Mouse (Mus musculus) CH12.LX (cell line): ENCODE measurements around the gene Trip12. TPM values are rescaled to one million over a fixed set of nuclear protein-coding genes. Genes with fewer than 3 reads are reported as not detected.

Experiments used
- DNase-seq: peaks from one replicate; pipeline ENCODE4 v3.0.0-alpha.2; 2013; ENCODE audit errors: extremely low read depth
- H3K27ac ChIP-seq: 2 replicates; pipeline ENCODE4 v1.5.1; 2012; ENCODE audit warnings: low read depth, mild to moderate bottlenecking, control low read depth, moderate library complexity; ENCODE audit not compliant: insufficient read depth
- H3K27me3 ChIP-seq: replicated peaks from 2 replicates; pipeline ENCODE3; 2012; ENCODE audit warnings: inconsistent platforms
- H3K36me3 ChIP-seq, 2 experiments: replicated peaks in 1 of 2; 2 replicates each; pipeline versions ENCODE3 to v1.6.1; 2012; ENCODE audit warnings: inconsistent platforms in 1 of 2, low read length in 1 of 2, mild to moderate bottlenecking in 1 of 2, mixed read lengths in 1 of 2, moderate library complexity in 1 of 2; ENCODE audit not compliant: control insufficient read depth in 1 of 2, insufficient read depth in 1 of 2
- H3K4me1 ChIP-seq, 2 experiments: 2 replicates each; pipeline ENCODE4 v1.6.1; 2012; ENCODE audit warnings: inconsistent platforms in 1 of 2, moderate library complexity in 1 of 2; ENCODE audit not compliant: insufficient read depth in 2 of 2, control insufficient read depth in 1 of 2
- H3K4me2 ChIP-seq: 2 replicates; pipeline ENCODE4 v1.6.1; 2012; ENCODE audit warnings: low read depth, mild to moderate bottlenecking, control low read depth; ENCODE audit not compliant: poor library complexity, insufficient read depth, severe bottlenecking
- H3K4me3 ChIP-seq, 3 experiments: fragments of 150-350 bp in 1 of 3; sonication (generic) in 1 of 3; replicated peaks in 1 of 3; 2 replicates each; pipeline versions ENCODE3 to v1.5.1; 2011 to 2012; ENCODE audit warnings: low read depth in 2 of 3, low read length in 2 of 3, mild to moderate bottlenecking in 2 of 3, moderate library complexity in 2 of 3, control low read depth in 1 of 3, improper control_type of control experiment in 1 of 3, inconsistent platforms in 1 of 3, mixed read lengths in 1 of 3; ENCODE audit not compliant: poor library complexity in 1 of 3
- H3K79me2 ChIP-seq: replicated peaks from 2 replicates; pipeline ENCODE4 v1.6.1; 2012; ENCODE audit warnings: mild to moderate bottlenecking, moderate library complexity; ENCODE audit not compliant: control insufficient read depth, poor library complexity, insufficient read depth, severe bottlenecking; ENCODE audit errors: extremely low read depth
- H3K9ac ChIP-seq: 2 replicates; pipeline ENCODE4 v1.6.1; 2012; ENCODE audit warnings: low read depth, mild to moderate bottlenecking, control low read depth, moderate library complexity; ENCODE audit not compliant: insufficient read depth
- H3K9me3 ChIP-seq: replicated peaks from 2 replicates; pipeline ENCODE3; 2012; ENCODE audit warnings: low read length, inconsistent platforms, mixed read lengths
- BHLHE40 ChIP-seq: IDR thresholded peaks from 2 replicates; pipeline ENCODE4 v1.6.1; 2011; ENCODE audit warnings: mild to moderate bottlenecking, low read depth, low read length, improper control_type of control experiment
- CTCF ChIP-seq, 2 experiments: IDR thresholded peaks in 1 of 2; conservative IDR thresholded peaks in 1 of 2; 2 replicates each; pipeline ENCODE4 v1.5.1; 2011 to 2012; ENCODE audit warnings: low read depth in 2 of 2, low read length in 2 of 2, improper control_type of control experiment in 1 of 2, inconsistent platforms in 1 of 2, mild to moderate bottlenecking in 1 of 2, moderate library complexity in 1 of 2
- E2F4 ChIP-seq: IDR thresholded peaks from 2 replicates; pipeline ENCODE4 v1.6.1; 2011; ENCODE audit warnings: low read depth, low read length, improper control_type of control experiment; ENCODE audit not compliant: insufficient replicate concordance
- ELF1 ChIP-seq: IDR thresholded peaks from 2 replicates; pipeline ENCODE4 v1.6.1; 2014; ENCODE audit warnings: low read depth, mild to moderate bottlenecking, inconsistent platforms, low read length, improper control_type of control experiment
- EP300 ChIP-seq: IDR thresholded peaks from 2 replicates; pipeline ENCODE4 v1.6.1; 2011; ENCODE audit warnings: low read length, improper control_type of control experiment
- ETS1 ChIP-seq: conservative IDR thresholded peaks from 2 replicates; pipeline ENCODE4 v1.6.1; 2012; ENCODE audit warnings: low read depth, mild to moderate bottlenecking, inconsistent platforms, low read length, improper control_type of control experiment, moderate library complexity
- GABPA ChIP-seq: IDR thresholded peaks from 2 replicates; pipeline ENCODE4 v1.6.1; 2012; ENCODE audit warnings: low read depth, low read length, improper control_type of control experiment, inconsistent platforms; ENCODE audit not compliant: insufficient replicate concordance
- IRF4 ChIP-seq: IDR thresholded peaks from 2 replicates; pipeline ENCODE4 v1.6.1; 2014; ENCODE audit warnings: low read depth, mild to moderate bottlenecking, inconsistent platforms, low read length, improper control_type of control experiment
- JUN ChIP-seq: IDR thresholded peaks from 2 replicates; pipeline ENCODE4 v1.6.1; 2011; ENCODE audit warnings: low read depth, mild to moderate bottlenecking, low read length, improper control_type of control experiment, moderate library complexity; ENCODE audit not compliant: insufficient read depth
- JUND ChIP-seq: conservative IDR thresholded peaks from 2 replicates; pipeline ENCODE4 v1.6.1; 2011; ENCODE audit warnings: low read depth, low read length, improper control_type of control experiment
- MAX ChIP-seq: IDR thresholded peaks from 2 replicates; pipeline ENCODE4 v1.6.1; 2011; ENCODE audit warnings: low read length, improper control_type of control experiment
- MAZ ChIP-seq: IDR thresholded peaks from 2 replicates; pipeline ENCODE4 v1.6.1; 2012; ENCODE audit warnings: low read depth, mild to moderate bottlenecking, inconsistent platforms, low read length, improper control_type of control experiment, moderate library complexity
- MEF2A ChIP-seq: IDR thresholded peaks from 2 replicates; pipeline ENCODE4 v1.6.1; 2014; ENCODE audit warnings: low read depth, mild to moderate bottlenecking, inconsistent platforms, low read length, improper control_type of control experiment, borderline replicate concordance
- MXI1 ChIP-seq: IDR thresholded peaks from 2 replicates; pipeline ENCODE4 v1.6.1; 2011; ENCODE audit warnings: mild to moderate bottlenecking, low read depth, low read length, improper control_type of control experiment
- MYC ChIP-seq: IDR thresholded peaks from 2 replicates; pipeline ENCODE4 v1.6.1; 2011; ENCODE audit warnings: low read depth, mild to moderate bottlenecking, improper control_type of control experiment, low read length
- NELFE ChIP-seq: IDR thresholded peaks from 2 replicates; pipeline ENCODE4 v1.6.1; 2011; ENCODE audit warnings: low read depth, low read length, improper control_type of control experiment
- PAX5 ChIP-seq: IDR thresholded peaks from 2 replicates; pipeline ENCODE4 v1.6.1; 2012; ENCODE audit warnings: low read length, inconsistent platforms, mixed read lengths
- POLR2A ChIP-seq: IDR thresholded peaks from 2 replicates; pipeline ENCODE4 v1.6.1; 2011; ENCODE audit warnings: low read depth, mild to moderate bottlenecking, improper control_type of control experiment, low read length
- RAD21 ChIP-seq: IDR thresholded peaks from 2 replicates; pipeline ENCODE4 v1.6.1; 2011; ENCODE audit warnings: low read depth, mild to moderate bottlenecking, low read length, improper control_type of control experiment, moderate library complexity
- RCOR1 ChIP-seq: conservative IDR thresholded peaks from 2 replicates; pipeline ENCODE4 v1.6.1; 2012; ENCODE audit warnings: low read depth, mild to moderate bottlenecking, inconsistent platforms, low read length, improper control_type of control experiment
- SIN3A ChIP-seq: IDR thresholded peaks from 2 replicates; pipeline ENCODE4 v1.6.1; 2012; ENCODE audit warnings: low read length, improper control_type of control experiment, inconsistent platforms
- SMC3 ChIP-seq: IDR thresholded peaks from 2 replicates; pipeline ENCODE4 v1.6.1; 2011; ENCODE audit warnings: low read depth, low read length, improper control_type of control experiment
- TBP ChIP-seq: conservative IDR thresholded peaks from 2 replicates; pipeline ENCODE4 v1.6.1; 2011; ENCODE audit warnings: low read depth, low read length, improper control_type of control experiment
- TCF12 ChIP-seq: IDR thresholded peaks from 2 replicates; pipeline ENCODE4 v1.6.1; 2014; ENCODE audit warnings: low read depth, mild to moderate bottlenecking, inconsistent platforms, low read length, improper control_type of control experiment
- UBTF ChIP-seq: IDR thresholded peaks from 2 replicates; pipeline ENCODE4 v1.6.1; 2012; ENCODE audit warnings: low read depth, mild to moderate bottlenecking, inconsistent platforms, low read length, improper control_type of control experiment, moderate library complexity
- USF1 ChIP-seq: IDR thresholded peaks from 2 replicates; pipeline ENCODE4 v1.6.1; 2014; ENCODE audit warnings: low read depth, mild to moderate bottlenecking, inconsistent platforms, low read length, improper control_type of control experiment
- USF2 ChIP-seq: conservative IDR thresholded peaks from 2 replicates; pipeline ENCODE4 v1.6.1; 2011; ENCODE audit warnings: low read depth, low read length, improper control_type of control experiment
- ZC3H11A ChIP-seq: IDR thresholded peaks from 2 replicates; pipeline ENCODE4 v1.6.1; 2012; ENCODE audit warnings: low read depth, mild to moderate bottlenecking, inconsistent platforms, low read length, improper control_type of control experiment
- ZKSCAN1 ChIP-seq: IDR thresholded peaks from 2 replicates; pipeline ENCODE4 v1.6.1; 2012; ENCODE audit warnings: low read depth, inconsistent platforms, low read length, improper control_type of control experiment, borderline replicate concordance
- ZMIZ1 ChIP-seq: IDR thresholded peaks from 2 replicates; pipeline ENCODE4 v1.6.1; 2012; ENCODE audit warnings: low read depth, mild to moderate bottlenecking, inconsistent platforms, low read length, improper control_type of control experiment
- dilution Hi-C: fragments of 300-500 bp; cut with MboI; formaldehyde crosslinking; loops from 2 replicates; pipeline ENCODE4 v1.14.3; 2020; ENCODE audit warnings: low sequenced_read_pairs; ENCODE audit not compliant: extremely low pct_unique_long_range_greater_than_20kb, extremely low pct_ligation_motif_present
- in situ Hi-C: fragments of 300-500 bp; cut with MboI; formaldehyde crosslinking; loops from 3 replicates; pipeline ENCODE4 v1.14.3; 2019; ENCODE audit warnings: low sequenced_read_pairs, low pct_ligation_motif_present, low pct_unique_long_range_greater_than_20kb, mixed read lengths
- polyA plus RNA-seq: library from polyadenylated mRNA; unstranded; fragments of >175 nt; gene quantifications from 2 replicates; pipeline ENCODE4 v1.2.1, GENCODE M21; 2012; ENCODE audit warnings: low read depth; ENCODE audit not compliant: insufficient read length
- total RNA-seq, 2 experiments: library from RNA; depleted of rRNA; stranded (reverse); fragments of 300-350 nt in 1 of 2; fragments of >200 nt in 1 of 2; gene quantifications; 2 replicates each; pipeline ENCODE4 v1.2.3; 2012 to 2014

Trip12 gene
- total and polyA plus RNA-seq, 3 experiments: 75.6 to 93.8 (median 90.2) TPM

GRCm38 (mm10) chr1:84860360-84861254 is 20.3 kb upstream of the Trip12 start:
- TF ChIP-seq MEF2A: no peak
- no peak for TF ChIP-seq BHLHE40
- no peak for TF ChIP-seq ZMIZ1
- no peak for TF ChIP-seq MYC
- TF ChIP-seq JUN: no peak
- TF ChIP-seq ELF1: no peak
- TF ChIP-seq USF2: no peak
- TF ChIP-seq SIN3A: no peak
- TF ChIP-seq EP300: no peak
- TF ChIP-seq POLR2A: no peak
- no peak for TF ChIP-seq RCOR1
- TF ChIP-seq ETS1: no peak
- TF ChIP-seq NELFE: no peak
- no peak for TF ChIP-seq SMC3
- TF ChIP-seq TCF12: no peak
- TF ChIP-seq UBTF: no peak
- no peak for TF ChIP-seq ZC3H11A
- no peak for TF ChIP-seq MXI1
- TF ChIP-seq CTCF (conservative IDR thresholded peaks at IDR 0.05 in 1 of 2, IDR thresholded peaks at IDR 0.05 in 1 of 2; ENCODE audit: low read depth in 2 of 2, low read length in 2 of 2): no peak
- no peak for TF ChIP-seq USF1
- no peak overlapping the region for H3K4me3 ChIP-seq
- H3K4me2 ChIP-seq: no peak overlapping the region
- DNase-seq: no peak
- H3K9ac ChIP-seq: no peak overlapping the region
- H3K9me3 ChIP-seq: no peaks in the 10 kb centered on the region
- in situ Hi-C loops: no loop called here
- no peaks in the 10 kb centered on the region for H3K79me2 ChIP-seq
- no peaks in the 10 kb centered on the region for H3K36me3 ChIP-seq
- no peaks in the 10 kb centered on the region for H3K27me3 ChIP-seq
- no peak overlapping the region for H3K27ac ChIP-seq
- dilution Hi-C loops: no loop called here
- H3K4me1 ChIP-seq: peaks cover 0 to 15% of the 10 kb centered on the region in 2 experiments; a peak in 1 of 4 replicates

GRCm38 (mm10) chr1:84859597-84859996 is 19.3 kb upstream of the Trip12 start:
- no peak for DNase-seq
- Histone ChIP-seq H3K4me3 (no peak overlapping the region), H3K27me3 (no peaks in the 10 kb centered on the region), H3K4me1 (peaks cover 0 to 11% of the 10 kb centered on the region in 2 experiments; a peak in 1 of 4 replicates), H3K79me2 (no peaks in the 10 kb centered on the region), H3K9ac (no peak overlapping the region), H3K4me2 (no peak overlapping the region), H3K36me3 (no peaks in the 10 kb centered on the region), H3K9me3 (no peaks in the 10 kb centered on the region), H3K27ac (no peak overlapping the region)
- in situ Hi-C loops: no loop called here
- dilution Hi-C loops: no loop called here
- TF ChIP-seq MAX (no peak), CTCF (conservative IDR thresholded peaks at IDR 0.05 in 1 of 2, IDR thresholded peaks at IDR 0.05 in 1 of 2; ENCODE audit: low read depth in 2 of 2, low read length in 2 of 2) (no peak), RAD21 (no peak), ZKSCAN1 (no peak), TBP (no peak), ZMIZ1 (no peak), BHLHE40 (no peak), JUND (no peak), MAZ (no peak), USF1 (no peak), ELF1 (no peak), E2F4 (no peak), TCF12 (no peak), MYC (no peak), IRF4 (no peak), RCOR1 (no peak), PAX5 (no peak), GABPA (no peak)
